Mouse (Mus musculus): ENCODE data around the gene Lrp6. TPM values are rescaled to one million over a fixed set of nuclear protein-coding genes. Genes with fewer than 3 reads are reported as not detected.

The Lrp6 gene
- polyA plus RNA-seq, 1 experiment from 2014 or later: 41.6 TPM

- H3K9ac ChIP-seq: no peak overlapping the region
- ATAC-seq (ENCODE audit: insufficient number of reproducible peaks, insufficient read depth, low FRiP score, low TSS enrichment): no peak
- H3K27me3 ChIP-seq: no peaks in the 10 kb centered on the region
- no peak overlapping the region for H3K4me2 ChIP-seq (replicated peaks)
- H3K4me3 ChIP-seq: no peak overlapping the region
- no peaks in the 10 kb centered on the region for H3K9me3 ChIP-seq
- H3K36me3 ChIP-seq: no peaks in the 10 kb centered on the region
- 35% methylated on average over 16 of the region's 16 CpGs for WGBS
- no peaks in the 10 kb centered on the region for H3K4me1 ChIP-seq
- no peak overlapping the region for H3K27ac ChIP-seq
Measured at GRCm38 (mm10) chr6:134402914-134403683, 163.7 kb downstream of the Lrp6 start.

Other genes starting within 250 kb of the Lrp6 start
- 0.88 and 0.98 TPM in 2 replicates for gene Bcl2l14, start 170.6 kb downstream of the Lrp6 start, polyA plus RNA-seq (2016; fragmentation: Nextera tagmentation; extraction: Ambion mirVana)
- gene Mansc1, start 65.5 kb upstream of the Lrp6 start, polyA plus RNA-seq (2016; fragmentation: Nextera tagmentation; extraction: Ambion mirVana): 0.75 and 1.2 TPM in 2 replicates
- 21.1 and 21.9 TPM in 2 replicates for gene Borcs5, start 72.5 kb upstream of the Lrp6 start, polyA plus RNA-seq (2016; fragmentation: Nextera tagmentation; extraction: Ambion mirVana)
- 15.6 and 18.3 TPM in 2 replicates for gene Dusp16, start 225.7 kb upstream of the Lrp6 start, polyA plus RNA-seq (2016; fragmentation: Nextera tagmentation; extraction: Ambion mirVana)